Mouse (Mus musculus) limb, embryonic 14.5 days (tissue): ENCODE data around the gene Tfap2c. TPM values are rescaled to one million over a fixed set of nuclear protein-coding genes. Genes with fewer than 3 reads are reported as not detected.

Experiments used
- ATAC-seq: fragments of 200-750 bp; cut with Nextera tagmentation; 2 replicates; pipeline ENCODE4 v1.8.0; 2017; ENCODE audit warnings: low read depth, moderate number of reproducible peaks, moderate TSS enrichment; ENCODE audit not compliant: low FRiP score
- DNase-seq: peaks from one replicate; pipeline ENCODE4 v3.0.0-alpha.2; 2015; ENCODE audit warnings: low spot score
- H3K27ac ChIP-seq: fragments of 300-500 bp; sonication (generic); replicated peaks from 2 replicates; pipeline ENCODE4 v1.5.1; 2014; ENCODE audit warnings: low read depth, mild to moderate bottlenecking, low read length, moderate library complexity, mixed read lengths
- H3K27me3 ChIP-seq: fragments of 300-500 bp; sonication (generic); 2 replicates; pipeline ENCODE4 v1.6.1; 2014; ENCODE audit warnings: low read length, mixed read lengths; ENCODE audit not compliant: control insufficient read depth, insufficient read depth
- H3K36me3 ChIP-seq: fragments of 300-500 bp; sonication (generic); 2 replicates; pipeline ENCODE4 v1.6.1; 2014; ENCODE audit warnings: mild to moderate bottlenecking, low read length, moderate library complexity, mixed read lengths; ENCODE audit not compliant: control insufficient read depth, insufficient read depth
- H3K4me1 ChIP-seq: fragments of 300-500 bp; sonication (generic); 2 replicates; pipeline ENCODE4 v1.6.1; 2014; ENCODE audit warnings: antibody characterized with exemption, low read length, mixed read lengths; ENCODE audit not compliant: control insufficient read depth, insufficient read depth
- H3K4me2 ChIP-seq: fragments of 300-500 bp; sonication (generic); replicated peaks from 2 replicates; pipeline ENCODE4 v1.6.1; 2014; ENCODE audit warnings: low read depth, mild to moderate bottlenecking, low read length, moderate library complexity; ENCODE audit not compliant: severe bottlenecking
- H3K4me3 ChIP-seq: fragments of 300-500 bp; sonication (generic); replicated peaks from 2 replicates; pipeline ENCODE4 v1.5.1; 2014; ENCODE audit warnings: low read length
- H3K9ac ChIP-seq: fragments of 300-500 bp; sonication (generic); 2 replicates; pipeline ENCODE4 v1.6.1; 2014; ENCODE audit warnings: mild to moderate bottlenecking, low read depth, low read length, moderate library complexity; ENCODE audit not compliant: severe bottlenecking
- H3K9me3 ChIP-seq: fragments of 300-500 bp; sonication (generic); 2 replicates; pipeline ENCODE4 v1.6.1; 2016; ENCODE audit warnings: low read length; ENCODE audit not compliant: control insufficient read depth
- POLR2A ChIP-seq: fragments of 200-500 bp; IDR thresholded peaks from 2 replicates; pipeline ENCODE4 v1.8.0; 2012; ENCODE audit warnings: inconsistent platforms, mild to moderate bottlenecking, moderate library complexity, borderline replicate concordance; ENCODE audit not compliant: insufficient read depth, insufficient read length; ENCODE audit errors: extremely low read depth
- WGBS: fragments of 180-500 bp; shearing (Covaris S2); extraction: QIAGEN DNeasy Blood & Tissue Kit; methylation state at CpG from one replicate; pipeline ENCODE4 v1.1.7; 2014; 5-methylcytosine and 5-hydroxymethylcytosine counted together
- polyA plus RNA-seq, 2 experiments: library from polyadenylated mRNA; depleted of rRNA in 1 of 2; stranded (reverse) in 1 of 2; unstranded in 1 of 2; fragments of >200 nt; fragmentation: Nextera tagmentation in 1 of 2; extraction: Ambion mirVana in 1 of 2; gene quantifications; 2 replicates each; pipeline versions ENCODE4 v1.2.1 to v1.2.3; 2012 to 2014

Tfap2c gene
- polyA plus RNA-seq, 2 experiments = 7.7 to 10.0 TPM

DNA sequence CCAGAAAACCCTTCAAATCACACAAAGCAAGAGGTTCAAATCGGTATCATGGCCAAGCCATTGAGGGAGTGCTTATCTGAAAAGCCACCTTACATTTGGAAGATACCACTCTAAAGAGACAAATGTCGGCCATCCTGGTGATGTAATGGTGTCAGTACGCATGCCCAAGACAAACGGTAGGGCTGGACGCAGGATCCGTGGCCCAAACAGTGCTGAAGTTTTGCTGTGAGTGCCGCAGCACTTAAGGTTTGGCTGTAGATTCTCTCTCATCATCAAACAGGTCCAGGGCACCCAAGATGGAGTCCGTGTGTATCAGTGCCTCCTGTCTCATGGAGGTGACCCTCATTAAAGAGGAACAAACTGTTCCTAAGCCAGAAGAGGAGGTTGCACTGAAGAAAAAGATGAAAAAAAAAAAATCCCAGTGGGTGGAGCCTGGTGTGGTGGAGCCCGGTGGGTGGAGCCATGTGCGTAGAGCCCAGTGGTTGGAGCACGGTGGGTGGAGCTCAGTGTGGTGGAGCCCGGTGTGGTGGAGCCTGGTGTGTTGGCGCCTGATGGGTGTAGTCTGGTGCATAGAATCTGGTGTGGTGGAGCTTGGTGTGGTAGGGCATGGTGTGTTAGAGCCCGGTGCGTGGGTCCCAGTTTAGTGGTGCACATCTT is 39.2 kb upstream of the Tfap2c start:
- ATAC-seq (no peak), DNase-seq (no peak)
- no peaks in the 10 kb centered on the region for H3K27me3 ChIP-seq
- TF ChIP-seq POLR2A = no peak
- 88% methylated on average over 15 of the region's 15 CpGs for WGBS
- no peak overlapping the region for H3K27ac ChIP-seq
- H3K9me3 ChIP-seq = no peaks in the 10 kb centered on the region
- H3K4me3 ChIP-seq = no peak overlapping the region
- no peaks in the 10 kb centered on the region for H3K4me1 ChIP-seq
- H3K4me2 ChIP-seq = no peak overlapping the region
- no peaks in the 10 kb centered on the region for H3K36me3 ChIP-seq
- no peak overlapping the region for H3K9ac ChIP-seq

DNA sequence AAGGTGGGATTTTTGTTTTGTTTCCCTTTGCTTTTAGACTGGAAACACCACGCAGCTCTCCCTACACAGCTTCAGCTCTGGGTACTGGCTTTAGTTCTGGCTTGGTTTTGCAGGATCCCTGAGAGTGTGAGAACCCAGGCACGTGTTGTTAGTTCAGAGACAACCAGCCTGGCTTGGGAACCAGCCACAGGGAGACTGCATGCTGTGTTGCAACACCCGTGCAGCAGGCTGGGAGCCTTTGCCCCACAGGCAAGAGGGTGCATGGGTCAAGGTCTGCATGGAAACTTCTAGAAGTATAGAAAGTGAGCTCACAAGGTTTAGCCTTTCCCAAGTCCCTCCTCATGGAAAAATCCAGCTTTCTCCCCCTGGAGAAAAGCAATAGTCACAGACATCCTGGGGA is 38.5 kb upstream of the Tfap2c start:
- H3K27ac ChIP-seq = no peak overlapping the region
- no peak overlapping the region for H3K4me2 ChIP-seq
- ATAC-seq (no peak), DNase-seq (no peak)
- no peaks in the 10 kb centered on the region for H3K9me3 ChIP-seq
- no peaks in the 10 kb centered on the region for H3K36me3 ChIP-seq
- no peaks in the 10 kb centered on the region for H3K27me3 ChIP-seq
- H3K4me1 ChIP-seq = no peaks in the 10 kb centered on the region
- no peak overlapping the region for H3K4me3 ChIP-seq
- 49% methylated on average over 3 of the region's 3 CpGs for WGBS
- TF ChIP-seq POLR2A = no peak
- no peak overlapping the region for H3K9ac ChIP-seq

- Histone ChIP-seq H3K9ac (no peak overlapping the region), H3K36me3 (no peaks in the 10 kb centered on the region), H3K4me1 (no peaks in the 10 kb centered on the region), H3K4me3 (no peak overlapping the region), H3K27ac (no peak overlapping the region), H3K27me3 (no peaks in the 10 kb centered on the region), H3K9me3 (no peaks in the 10 kb centered on the region), H3K4me2 (no peak overlapping the region)
- no peak for DNase-seq
- WGBS = 21% methylated on average over 11 of the region's 11 CpGs
- TF ChIP-seq POLR2A = no peak
- no peak for ATAC-seq
Measured at GRCm38 (mm10) chr2:172516407-172516992, 32.9 kb upstream of the Tfap2c start.

DNA sequence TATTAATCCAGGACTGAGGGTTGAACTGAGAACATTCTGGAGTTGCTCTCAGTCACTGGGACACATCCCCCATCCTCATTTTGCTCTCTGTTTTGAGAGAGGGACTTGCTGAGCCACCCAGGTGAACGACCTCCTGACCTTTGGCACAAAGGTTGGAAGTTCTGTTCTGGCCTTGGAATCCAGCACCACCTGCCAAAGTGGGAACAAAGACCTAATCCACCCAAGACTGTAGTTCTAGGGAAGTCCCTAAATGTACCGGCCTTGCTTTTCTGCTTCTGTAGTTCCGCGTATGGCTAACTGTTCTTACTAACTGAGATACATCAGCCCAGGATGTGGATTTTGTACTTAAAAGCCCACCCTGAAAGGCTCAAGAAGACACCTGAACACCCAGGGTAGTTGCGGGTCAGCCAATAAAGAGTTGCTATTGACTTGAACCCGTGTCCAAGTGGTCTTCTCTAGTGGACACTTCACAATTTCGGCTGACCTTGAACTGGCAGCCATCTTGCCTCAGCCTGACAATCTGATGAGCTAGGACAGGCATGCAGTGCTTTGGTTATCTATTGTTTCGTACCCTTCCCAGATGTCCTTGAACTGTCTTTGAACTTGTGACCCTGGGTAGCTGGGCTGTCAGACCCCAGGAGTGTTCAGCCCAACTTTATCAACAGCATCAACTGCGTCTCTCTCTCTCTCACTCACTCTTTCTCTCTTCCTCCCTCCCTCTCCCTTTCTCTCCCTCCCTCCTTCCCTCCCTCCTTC is 28.6 kb upstream of the Tfap2c start:
- TF ChIP-seq POLR2A = no peak
- Histone ChIP-seq H3K27ac (no peak overlapping the region), H3K9ac (no peak overlapping the region), H3K9me3 (no peaks in the 10 kb centered on the region), H3K4me3 (no peak overlapping the region), H3K27me3 (no peaks in the 10 kb centered on the region), H3K4me2 (no peak overlapping the region), H3K4me1 (no peaks in the 10 kb centered on the region), H3K36me3 (no peaks in the 10 kb centered on the region)
- WGBS = 88% methylated on average over 9 of the region's 9 CpGs
- DNase-seq (no peak), ATAC-seq (no peak)

DNA sequence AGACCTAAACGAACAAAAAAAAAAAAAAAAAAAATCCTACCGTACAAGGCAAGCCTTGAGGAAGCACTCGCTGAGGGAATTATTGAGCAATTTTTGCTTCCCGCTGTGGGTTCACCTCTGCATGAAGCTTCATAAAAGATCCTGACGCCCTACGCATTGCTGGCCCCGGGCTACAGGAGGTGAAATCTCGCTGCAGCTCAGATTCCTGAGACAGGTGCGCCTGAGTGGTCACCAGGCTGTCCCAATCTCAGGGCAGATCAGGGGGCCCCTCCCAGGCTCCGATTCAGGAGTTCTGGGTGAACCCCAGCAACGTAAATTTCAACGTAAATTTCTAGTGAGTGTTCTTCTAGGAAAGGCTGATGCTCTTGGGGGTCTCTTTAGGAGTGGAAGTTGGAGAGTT is 26.9 kb upstream of the Tfap2c start:
- ATAC-seq (no peak), DNase-seq (no peak)
- H3K27me3 ChIP-seq = no peaks in the 10 kb centered on the region
- H3K9me3 ChIP-seq = no peaks in the 10 kb centered on the region
- no peaks in the 10 kb centered on the region for H3K36me3 ChIP-seq
- no peak overlapping the region for H3K4me3 ChIP-seq
- no peak overlapping the region for H3K4me2 ChIP-seq
- no peak overlapping the region for H3K9ac ChIP-seq
- 54% methylated on average over 12 of the region's 12 CpGs for WGBS
- TF ChIP-seq POLR2A = no peak
- H3K27ac ChIP-seq = no peak overlapping the region
- no peaks in the 10 kb centered on the region for H3K4me1 ChIP-seq
